Mouse (Mus musculus): ENCODE measurements around the gene Zfp423. TPM values are rescaled to one million over a fixed set of nuclear protein-coding genes. Genes with fewer than 3 reads are reported as not detected.
A peak's percentile ranks its signal among the peaks of the same experiment; 100 is the strongest.

The Zfp423 gene
- polyA plus RNA-seq, 1 experiment from 2014 or later = 24.8 TPM

DNA sequence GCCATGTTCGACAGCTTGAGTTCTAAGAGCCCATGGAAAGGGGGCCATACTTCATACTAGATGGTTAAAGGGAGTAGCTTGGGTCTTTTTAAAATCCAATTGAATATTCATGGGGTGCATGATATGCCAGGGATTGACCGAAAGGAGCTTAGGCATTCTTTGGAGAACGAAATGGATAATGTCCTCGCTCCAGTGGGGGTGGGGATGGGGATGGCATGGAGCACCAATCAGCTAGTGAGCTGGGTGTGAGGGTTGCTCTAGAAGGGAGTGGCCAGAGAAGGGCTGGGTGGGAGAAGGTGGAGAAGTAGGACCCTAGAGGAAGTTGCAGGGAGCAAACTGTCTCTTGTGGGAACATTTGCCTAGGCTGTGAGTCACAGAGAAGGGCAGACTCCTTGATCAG lies 271.0 kb downstream of the Zfp423 start:
- peaks cover 92% of the 10 kb centered on the region for H3K4me1 ChIP-seq
- no peak for DNase-seq (ENCODE audit: low spot score)
- no peaks in the 10 kb centered on the region for H3K27me3 ChIP-seq (ENCODE audit: low read depth, poor library complexity, severe bottlenecking)
- no peak overlapping the region for H3K4me3 ChIP-seq
- peaks cover 45% of the 10 kb centered on the region for H3K36me3 ChIP-seq
- WGBS = 49% methylated on average over 4 of the region's 4 CpGs
- peak overlapping the region; percentile 83; the same call in 1 of the 2 replicates for H3K27ac ChIP-seq (replicated peaks)
- H3K9me3 ChIP-seq (replicated peaks) = no peaks in the 10 kb centered on the region

DNA sequence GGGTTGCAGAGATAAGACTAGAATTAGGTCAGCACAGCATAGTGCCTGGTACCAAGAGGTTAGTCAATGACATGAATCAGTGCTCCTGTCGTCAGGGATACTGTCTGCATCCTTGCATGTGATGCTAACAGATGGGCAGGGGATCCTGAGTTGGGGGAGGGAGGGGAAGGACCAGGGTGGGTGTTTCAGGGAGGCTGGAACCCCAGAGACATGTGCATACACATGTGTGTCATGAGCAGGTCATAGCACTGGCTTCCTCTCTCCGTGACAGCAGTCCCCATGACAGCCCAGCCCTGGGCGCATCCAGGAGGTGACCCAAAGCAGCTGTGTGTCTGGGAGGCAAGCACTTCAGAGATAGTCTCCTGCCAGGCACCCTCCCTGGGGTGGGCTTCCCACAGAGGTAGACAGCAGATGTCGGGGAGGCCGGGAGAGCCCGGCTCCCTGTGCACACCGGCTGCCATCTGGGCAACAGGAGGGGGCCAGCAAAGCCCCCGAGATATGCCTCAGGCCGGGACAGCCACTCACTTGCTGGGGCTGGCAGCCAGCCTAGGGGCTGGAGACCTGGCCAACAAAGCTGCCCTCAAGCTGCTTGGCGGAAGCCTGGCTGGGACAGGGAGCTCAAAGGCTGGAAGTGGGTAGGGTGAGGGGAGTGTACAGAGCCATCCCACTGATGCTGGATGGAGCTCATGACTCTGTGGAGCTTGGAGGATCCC lies 272.3 kb downstream of the Zfp423 start:
- WGBS = 71% methylated on average over 10 of the region's 10 CpGs
- H3K4me1 ChIP-seq = peaks cover 85% of the 10 kb centered on the region
- no peak for DNase-seq (ENCODE audit: low spot score)
- no peaks in the 10 kb centered on the region for H3K9me3 ChIP-seq (replicated peaks)
- H3K27ac ChIP-seq (replicated peaks) = peak overlapping the region; percentile 49
- no peaks in the 10 kb centered on the region for H3K27me3 ChIP-seq (ENCODE audit: low read depth, poor library complexity, severe bottlenecking)
- H3K36me3 ChIP-seq = peaks cover 49% of the 10 kb centered on the region
- no peak overlapping the region for H3K4me3 ChIP-seq

DNA sequence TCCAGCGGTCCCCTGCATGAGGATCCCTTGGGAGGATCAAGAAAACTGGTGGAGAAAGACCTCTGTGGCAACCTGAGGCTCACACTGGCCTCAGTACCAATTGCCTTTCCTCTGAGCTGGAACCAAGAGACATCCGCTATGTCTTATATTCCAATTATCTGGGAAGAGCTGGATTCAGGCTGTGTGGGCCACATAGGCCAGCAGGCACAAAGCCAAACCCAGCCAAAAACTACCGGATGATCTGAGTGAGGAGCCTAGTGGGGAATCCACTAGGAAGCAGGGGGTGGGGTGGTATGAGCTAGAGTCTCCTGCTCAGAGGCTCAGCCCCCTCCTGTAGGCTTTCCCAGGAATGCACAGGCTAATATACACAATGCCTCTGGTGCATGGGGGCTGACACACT lies 273.4 kb downstream of the Zfp423 start:
- Histone ChIP-seq H3K4me3 (no peak overlapping the region), H3K36me3 (peaks cover 60% of the 10 kb centered on the region), H3K9me3 (replicated peaks) (no peaks in the 10 kb centered on the region), H3K27me3 (ENCODE audit: low read depth, poor library complexity, severe bottlenecking) (no peaks in the 10 kb centered on the region), H3K4me1 (peaks cover 74% of the 10 kb centered on the region), H3K27ac (replicated peaks) (peak overlapping the region; percentile 69)
- WGBS = 83% methylated on average over 3 of the region's 3 CpGs
- no peak for DNase-seq (ENCODE audit: low spot score)

DNA sequence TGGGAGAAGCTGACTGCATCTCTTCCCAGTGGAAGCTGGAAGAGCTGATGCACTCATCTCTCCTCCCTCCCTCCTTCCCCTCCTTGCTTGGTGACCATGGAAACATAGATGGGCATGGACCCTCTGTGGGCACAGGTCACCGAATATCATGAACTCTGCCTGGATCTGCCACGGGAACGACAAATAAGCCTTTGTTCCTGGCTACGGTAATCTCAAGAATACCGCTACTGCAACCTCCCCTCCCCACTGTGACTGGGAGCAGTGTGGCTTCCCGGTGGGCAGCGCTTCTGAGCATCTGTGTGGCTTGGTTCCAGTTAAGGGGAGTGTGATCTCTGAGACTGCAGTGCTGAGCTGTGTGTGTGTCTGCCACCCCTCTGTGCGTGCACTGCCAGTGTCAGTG lies 274.0 kb downstream of the Zfp423 start:
- peaks cover 67% of the 10 kb centered on the region for H3K4me1 ChIP-seq
- 44% methylated on average over 8 of the region's 8 CpGs for WGBS

DNA sequence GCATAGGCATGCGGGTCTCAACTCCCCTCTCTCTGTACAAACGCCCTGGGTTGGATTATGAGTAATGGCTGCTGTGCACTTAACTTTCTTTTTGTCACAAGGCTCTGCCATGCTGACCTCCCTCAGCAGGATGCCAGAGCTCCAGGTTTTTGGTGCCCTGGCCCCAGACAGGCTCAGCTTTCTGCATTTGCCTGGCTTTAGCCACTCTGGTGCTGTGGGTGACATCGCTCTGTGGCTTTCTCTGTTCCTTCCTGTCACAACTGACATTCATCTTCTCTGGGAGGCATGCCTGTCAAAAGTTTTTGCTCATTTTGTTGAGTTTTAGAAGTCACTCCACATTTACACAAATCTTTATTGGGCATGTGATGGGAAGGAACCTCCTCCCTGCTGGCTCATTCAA lies 277.3 kb downstream of the Zfp423 start:
- DNase-seq (ENCODE audit: low spot score) = no peak
- 78% methylated on average over 3 of the region's 3 CpGs for WGBS
- Histone ChIP-seq H3K4me3 (no peak overlapping the region), H3K36me3 (peaks cover 91% of the 10 kb centered on the region), H3K9me3 (replicated peaks) (no peaks in the 10 kb centered on the region), H3K27ac (replicated peaks) (no peak overlapping the region), H3K27me3 (ENCODE audit: low read depth, poor library complexity, severe bottlenecking) (no peaks in the 10 kb centered on the region), H3K4me1 (peaks cover 39% of the 10 kb centered on the region)

More for the DNA sequence above, 274.0 kb downstream of the Zfp423 start:
- H3K36me3 ChIP-seq = peaks cover 67% of the 10 kb centered on the region
- no peak overlapping the region for H3K4me3 ChIP-seq
- no peaks in the 10 kb centered on the region for H3K27me3 ChIP-seq (ENCODE audit: low read depth, poor library complexity, severe bottlenecking)
- DNase-seq (ENCODE audit: low spot score) = no peak
- no peaks in the 10 kb centered on the region for H3K9me3 ChIP-seq (replicated peaks)
- peak overlapping the region; percentile 69 for H3K27ac ChIP-seq (replicated peaks)

DNA sequence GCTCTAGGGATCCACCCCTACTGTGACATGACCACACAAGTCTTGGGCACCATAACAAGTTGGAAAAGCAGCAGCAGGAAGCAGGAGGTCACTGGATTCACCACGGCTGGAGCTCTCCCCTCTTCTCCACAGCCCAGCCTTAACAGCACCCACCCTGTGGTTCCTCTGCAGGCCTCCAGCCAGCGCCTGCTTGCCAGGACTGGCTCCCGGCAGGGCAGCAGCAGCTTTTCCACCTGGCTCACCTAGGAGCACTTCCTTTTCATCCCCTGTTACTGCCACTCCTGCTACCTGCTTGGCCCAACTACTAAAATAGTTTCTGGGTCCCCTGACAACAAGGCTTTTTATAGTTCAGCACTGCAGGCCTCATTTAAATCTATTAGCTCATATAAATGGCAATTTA lies 279.4 kb downstream of the Zfp423 start:
- no peak for DNase-seq (ENCODE audit: low spot score)
- Histone ChIP-seq H3K4me3 (no peak overlapping the region), H3K4me1 (peaks cover 24% of the 10 kb centered on the region), H3K27me3 (ENCODE audit: low read depth, poor library complexity, severe bottlenecking) (no peaks in the 10 kb centered on the region), H3K9me3 (replicated peaks) (no peaks in the 10 kb centered on the region), H3K36me3 (peaks cover 85% of the 10 kb centered on the region), H3K27ac (replicated peaks) (no peak overlapping the region)
- WGBS = 72% methylated on average over 3 of the region's 3 CpGs

DNA sequence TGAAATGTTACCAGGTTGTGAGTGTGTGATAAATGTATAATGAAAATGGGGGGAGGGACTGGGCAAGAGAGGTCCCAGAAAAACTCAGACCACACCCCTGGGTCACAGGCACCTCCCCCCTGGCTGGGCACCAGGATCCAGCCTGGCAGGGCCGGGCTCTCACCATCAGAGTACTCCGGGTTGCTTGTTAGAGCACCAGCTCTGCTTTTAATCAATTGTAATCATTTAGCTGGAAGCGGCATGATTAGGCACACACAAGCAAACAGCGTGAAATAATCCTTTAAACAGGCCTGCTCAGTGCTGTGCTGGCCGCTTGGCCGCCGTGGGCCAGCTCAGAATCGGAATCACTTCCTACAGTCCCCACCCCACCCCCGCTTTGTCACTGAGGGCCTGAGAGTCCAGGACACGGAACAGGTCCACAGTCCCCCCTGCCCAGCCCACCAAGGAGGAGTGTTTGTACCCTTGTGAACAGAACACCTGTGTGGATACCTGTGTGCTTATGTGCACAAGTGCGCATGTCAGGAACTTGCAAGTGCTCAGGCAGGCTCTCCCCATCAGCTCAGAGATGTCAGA lies 279.9 kb downstream of the Zfp423 start:
- 89% methylated on average over 11 of the region's 11 CpGs for WGBS
- no peaks in the 10 kb centered on the region for H3K27me3 ChIP-seq (ENCODE audit: low read depth, poor library complexity, severe bottlenecking)
- no peak overlapping the region for H3K4me3 ChIP-seq
- H3K9me3 ChIP-seq (replicated peaks) = no peaks in the 10 kb centered on the region
- DNase-seq (ENCODE audit: low spot score) = no peak
- H3K36me3 ChIP-seq = peaks cover 82% of the 10 kb centered on the region
- H3K4me1 ChIP-seq = peaks cover 19% of the 10 kb centered on the region
- no peak overlapping the region for H3K27ac ChIP-seq (replicated peaks)

DNA sequence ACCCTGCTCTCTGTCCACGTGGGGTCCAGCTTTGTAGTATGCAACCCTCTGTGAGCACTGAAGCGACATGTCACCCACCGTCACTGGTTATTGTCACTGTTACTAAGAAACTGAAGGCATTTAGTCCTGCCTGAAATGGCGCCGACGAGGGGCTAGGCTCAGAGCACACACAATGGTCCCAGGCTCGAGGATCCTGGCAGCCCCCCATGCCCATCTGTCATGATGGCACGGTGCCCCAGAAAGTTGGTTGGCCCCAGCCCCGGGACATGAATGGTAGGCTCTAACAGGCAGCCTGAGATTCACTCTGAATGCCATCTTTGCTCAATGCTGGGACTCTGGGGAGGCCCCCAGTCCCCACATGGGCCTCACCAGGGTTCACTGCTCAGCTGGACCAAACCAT lies 284.0 kb downstream of the Zfp423 start:
- Histone ChIP-seq H3K9me3 (replicated peaks) (no peaks in the 10 kb centered on the region), H3K4me3 (no peak overlapping the region), H3K4me1 (peaks cover 11% of the 10 kb centered on the region), H3K36me3 (peaks cover 64% of the 10 kb centered on the region), H3K27ac (replicated peaks) (0 out of 2 replicates have a peak overlapping the region, but pooled peaks have one; percentile 49), H3K27me3 (ENCODE audit: low read depth, poor library complexity, severe bottlenecking) (no peaks in the 10 kb centered on the region)
- no peak for DNase-seq (ENCODE audit: low spot score)
- 88% methylated on average over 9 of the region's 9 CpGs for WGBS

DNA sequence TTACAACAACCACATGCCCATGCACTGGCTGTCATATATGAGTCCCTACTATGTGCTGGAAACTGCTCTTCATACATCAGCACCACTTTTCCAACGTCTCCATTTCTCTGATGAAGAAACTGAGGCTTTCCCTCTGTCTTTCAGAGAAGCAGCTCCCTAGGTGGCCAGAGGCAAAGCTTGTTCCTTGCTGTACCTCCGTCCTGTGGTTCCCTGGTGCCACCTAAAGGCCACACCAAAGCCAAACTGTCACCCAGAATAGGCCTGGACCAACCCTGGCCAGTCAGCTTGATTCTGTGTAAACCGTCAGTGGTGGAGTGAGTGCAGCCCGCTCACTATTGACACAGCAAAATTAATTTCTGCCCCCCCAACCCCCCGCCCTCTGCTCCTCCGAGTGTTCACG lies 285.2 kb downstream of the Zfp423 start:
- 83% methylated on average over 7 of the region's 7 CpGs for WGBS
- H3K9me3 ChIP-seq (replicated peaks) = no peaks in the 10 kb centered on the region
- no peak overlapping the region for H3K27ac ChIP-seq (replicated peaks)
- H3K4me1 ChIP-seq = peaks cover 6% of the 10 kb centered on the region
- no peak for DNase-seq (ENCODE audit: low spot score)
- H3K4me3 ChIP-seq = no peak overlapping the region
- H3K36me3 ChIP-seq = peaks cover 62% of the 10 kb centered on the region
- H3K27me3 ChIP-seq (ENCODE audit: low read depth, poor library complexity, severe bottlenecking) = no peaks in the 10 kb centered on the region

DNA sequence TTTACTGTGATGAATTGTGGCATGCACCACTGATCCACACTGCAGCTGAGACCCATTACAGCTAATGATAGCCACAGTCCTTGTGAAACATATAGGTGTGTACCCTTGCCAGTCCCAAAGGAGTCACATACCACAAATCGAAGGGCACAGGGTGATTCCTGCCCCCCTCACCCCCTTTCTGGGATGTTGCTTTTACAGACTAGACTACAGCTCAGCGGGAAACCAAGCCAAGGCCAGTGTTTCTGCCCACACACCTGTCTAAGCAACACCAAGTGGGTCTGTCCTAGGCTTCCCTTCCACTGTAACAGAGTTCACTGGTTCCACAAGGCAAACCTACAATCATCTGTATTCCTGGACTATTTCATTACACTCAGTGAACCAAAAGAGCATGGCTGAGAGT lies 287.2 kb downstream of the Zfp423 start:
- no peak for DNase-seq (ENCODE audit: low spot score)
- Histone ChIP-seq H3K4me1 (peaks cover 6% of the 10 kb centered on the region), H3K36me3 (peaks cover 60% of the 10 kb centered on the region), H3K9me3 (replicated peaks) (no peaks in the 10 kb centered on the region), H3K4me3 (no peak overlapping the region), H3K27me3 (ENCODE audit: low read depth, poor library complexity, severe bottlenecking) (no peaks in the 10 kb centered on the region), H3K27ac (replicated peaks) (0 out of 2 replicates have a peak overlapping the region, but pooled peaks have one; percentile 23)
- 88% methylated on average over 2 of the region's 2 CpGs for WGBS

DNA sequence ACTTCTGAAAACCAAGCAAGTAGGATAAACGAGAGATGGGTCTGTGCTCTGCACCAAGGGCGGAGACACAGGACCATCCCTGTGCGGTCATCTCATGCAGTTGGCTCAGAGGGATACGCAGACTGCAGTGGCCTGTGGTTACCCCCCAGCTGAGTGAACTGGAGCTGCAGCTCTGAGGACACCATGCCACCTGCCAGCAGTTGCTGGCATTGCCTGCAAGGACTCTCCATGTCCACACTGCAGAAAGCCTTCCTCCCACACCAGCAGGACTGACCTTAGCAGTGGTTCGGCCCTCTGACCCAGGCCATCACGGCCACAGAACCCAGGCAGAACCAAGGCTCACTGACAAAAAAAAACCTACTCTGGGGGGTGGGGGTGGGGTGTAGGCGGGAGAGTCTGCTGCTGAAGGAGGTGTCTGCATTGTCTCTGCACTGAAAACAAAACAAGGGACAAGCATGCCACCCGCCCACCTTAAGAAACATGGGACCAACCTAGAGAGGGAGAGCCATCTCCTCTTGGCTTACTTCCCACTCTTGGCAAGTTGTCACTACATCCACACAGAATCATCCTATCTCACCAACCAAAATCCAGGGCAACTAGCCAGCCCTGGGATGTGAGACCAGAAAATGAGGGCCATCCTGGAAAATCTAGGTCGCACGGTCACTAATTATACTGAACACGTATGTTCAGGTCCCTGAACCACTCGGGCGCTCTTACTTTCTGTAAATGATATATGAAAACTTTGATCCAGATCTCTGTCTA lies 288.0 kb downstream of the Zfp423 start:
- WGBS = 81% methylated on average over 13 of the region's 13 CpGs

DNA sequence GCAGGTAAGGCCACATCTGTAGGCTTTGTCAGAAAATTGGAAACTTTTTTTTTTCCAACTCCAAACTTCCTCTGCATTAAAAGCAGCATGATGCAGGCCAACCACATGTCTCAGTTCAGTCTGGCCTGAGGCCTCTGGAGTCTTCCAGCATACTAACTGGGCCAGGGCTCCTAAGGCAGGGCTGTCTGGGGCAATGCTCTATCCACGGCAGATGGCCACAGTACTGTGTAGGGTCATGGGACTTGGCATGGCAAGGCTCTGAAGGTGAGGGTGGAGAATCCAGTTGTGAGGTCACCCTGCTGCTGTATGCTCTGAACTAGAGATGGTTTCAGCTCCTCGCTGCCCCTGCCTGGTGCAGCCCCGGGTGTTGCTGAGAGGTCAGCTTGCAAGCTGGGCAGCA lies 289.2 kb downstream of the Zfp423 start:
- Histone ChIP-seq H3K4me1 (0 out of 2 replicates have a peak, but pooled peaks cover under 1% of the 10 kb centered on the region), H3K9me3 (replicated peaks) (no peaks in the 10 kb centered on the region), H3K36me3 (peaks cover 57% of the 10 kb centered on the region), H3K4me3 (no peak overlapping the region), H3K27me3 (ENCODE audit: low read depth, poor library complexity, severe bottlenecking) (no peaks in the 10 kb centered on the region), H3K27ac (replicated peaks) (no peak overlapping the region)
- 89% methylated on average over 3 of the region's 3 CpGs for WGBS
- no peak for DNase-seq (ENCODE audit: low spot score)

More for the DNA sequence above, 288.0 kb downstream of the Zfp423 start:
- H3K9me3 ChIP-seq (replicated peaks) = no peaks in the 10 kb centered on the region
- H3K27ac ChIP-seq (replicated peaks) = no peak overlapping the region
- no peak for DNase-seq (ENCODE audit: low spot score)
- H3K4me3 ChIP-seq = no peak overlapping the region
- H3K27me3 ChIP-seq (ENCODE audit: low read depth, poor library complexity, severe bottlenecking) = no peaks in the 10 kb centered on the region
- H3K4me1 ChIP-seq = peaks cover 6% of the 10 kb centered on the region
- H3K36me3 ChIP-seq = peaks cover 55% of the 10 kb centered on the region

DNA sequence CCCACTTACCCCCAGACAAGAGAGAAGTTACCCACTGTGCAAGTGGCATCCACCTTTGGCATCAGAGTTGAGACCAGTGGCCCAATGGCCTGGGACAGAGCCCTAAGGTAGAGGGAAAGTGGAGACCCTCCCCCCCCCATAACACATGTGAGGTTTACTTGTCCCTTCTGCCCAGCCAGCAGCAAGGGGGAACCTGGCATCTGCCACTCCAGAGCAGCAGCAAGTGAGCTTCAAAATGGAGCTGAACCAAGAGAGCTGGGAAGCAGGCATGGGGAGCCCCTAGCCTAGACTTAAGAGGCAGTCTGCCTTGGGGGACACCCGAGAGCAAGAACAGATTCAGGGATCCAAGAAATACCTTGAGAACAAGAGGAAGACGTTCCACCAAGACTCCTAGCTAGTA lies 290.7 kb downstream of the Zfp423 start:
- Histone ChIP-seq H3K27ac (replicated peaks) (no peak overlapping the region; the same call in 1 of the 2 replicates), H3K9me3 (replicated peaks) (no peaks in the 10 kb centered on the region), H3K4me3 (no peak overlapping the region), H3K27me3 (ENCODE audit: low read depth, poor library complexity, severe bottlenecking) (peaks cover 8% of the 10 kb centered on the region), H3K36me3 (peaks cover 53% of the 10 kb centered on the region), H3K4me1 (peaks cover 6% of the 10 kb centered on the region)
- 86% methylated on average over 2 of the region's 2 CpGs for WGBS
- no peak for DNase-seq (ENCODE audit: low spot score)
